Mouse (Mus musculus) left cerebral cortex, postnatal 10 days (tissue): ENCODE data around the gene Flywch2. TPM values are rescaled to one million over a fixed set of nuclear protein-coding genes. Genes with fewer than 3 reads are reported as not detected.
A peak's percentile ranks its signal among the peaks of the same experiment; 100 is the strongest.

Experiments used
- DNase-seq, 2 experiments: peaks; one replicate each; pipeline ENCODE4 v3.0.0; 2021 to 2022; ENCODE audit warnings: low spot score in 2 of 2, mixed read lengths in 1 of 2; ENCODE audit errors: extremely low spot score in 1 of 2
- intact Hi-C: fragments of 180-260 bp; cut with DNase I; formaldehyde crosslinking; loops from one replicate; pipeline ENCODE4 v1.15.1; 2025
- microRNA-seq: library from miRNA; unstranded; fragments of <30 nt; microRNA quantifications from one replicate; pipeline ENCODE4 v1.2.0, GENCODE M21; 2022
- total RNA-seq, 2 experiments: library from RNA; stranded (reverse); gene quantifications; 2 replicates each; pipeline ENCODE4 v1.2.3; 2021

Gene Flywch2
- total RNA-seq, 2 experiments from 2014 or later = 26.9 to 32.1 TPM

GRCm38 (mm10) chr17:23739202-23740135 lies 46.4 kb downstream of the Flywch2 start:
- DNase-seq = peak in 1 of 2 experiments; percentile 59
- intact Hi-C loops = no loop called here

- intact Hi-C loops = no loop called here
- no peak for DNase-seq
These were observed 47.1 kb downstream of the Flywch2 start for GRCm38 (mm10) chr17:23738836-23739201.

GRCm38 (mm10) chr17:23737493-23738445 lies 48.1 kb downstream of the Flywch2 start:
- intact Hi-C loops = no loop called here
- no peak for DNase-seq

GRCm38 (mm10) chr17:23734341-23734740 lies 51.5 kb downstream of the Flywch2 start:
- DNase-seq = no peak
- intact Hi-C loops = no loop called here

- intact Hi-C loops = no loop called here
These were observed 55.4 kb downstream of the Flywch2 start for GRCm38 (mm10) chr17:23730441-23730840.

More at GRCm38 (mm10) chr17:23730441-23730840, 55.4 kb downstream of the Flywch2 start:
- no peak for DNase-seq

Small RNAs within 50 kb of the gene (microRNA-seq; reads per million reads assigned to microRNA genes)
- 2.3 reads per million for gene Mir5125

Other genes with a start within 250 kb of the Flywch2 start
- 1 to 10 TPM; 6.6 to 6.7 TPM for gene Zfp213, start 221.8 kb downstream of the Flywch2 start, total RNA-seq
- 10 to 100 TPM; 29.3 to 33.8 TPM for gene Zfp13, start 186.6 kb downstream of the Flywch2 start, total RNA-seq
- gene Zscan10, start 185.2 kb downstream of the Flywch2 start, total RNA-seq = not detected
- 1 to 10 TPM; 1.1 to 1.5 TPM for gene Mmp25, start 140.8 kb downstream of the Flywch2 start, total RNA-seq
- not detected for gene Bicdl2, start 125.6 kb downstream of the Flywch2 start, total RNA-seq
- gene Hcfc1r1, start 112.5 kb downstream of the Flywch2 start, total RNA-seq = 100 to 1,000 TPM; 149 to 154 TPM
- gene Thoc6, start 112.2 kb downstream of the Flywch2 start, total RNA-seq = 1 to 10 TPM; 8.7 to 9.9 TPM
- gene Tnfrsf12a, start 108.6 kb downstream of the Flywch2 start, total RNA-seq = 1 to 10 TPM; 3.3 to 4.1 TPM
- gene Cldn6, start 106.8 kb downstream of the Flywch2 start, total RNA-seq = not detected
- not detected for gene Cldn9, start 102.1 kb downstream of the Flywch2 start, total RNA-seq
- gene 1520401A03Rik, start 63.3 kb downstream of the Flywch2 start, total RNA-seq = under 1 TPM; 0.11 to 0.61 TPM
- 1 to 10 TPM; 6.5 to 7.2 TPM for gene Pkmyt1, start 59.7 kb downstream of the Flywch2 start, total RNA-seq
- 10 to 100 TPM; 55.8 to 57.7 TPM for gene Paqr4, start 45.2 kb downstream of the Flywch2 start, total RNA-seq
- under 1 TPM in 1 of 2 experiments, not detected in 1; 0.36 TPM for gene Kremen2, start 40.2 kb downstream of the Flywch2 start, total RNA-seq
- 100 to 1,000 TPM; 125 to 133 TPM for gene Flywch1, start 14.5 kb downstream of the Flywch2 start, total RNA-seq
- 100 to 1,000 TPM; 555 to 572 TPM for gene Srrm2, start 4.5 kb upstream of the Flywch2 start, total RNA-seq
- gene Elob, start 43.1 kb upstream of the Flywch2 start, total RNA-seq = 100 to 1,000 TPM; 389 to 390 TPM
- gene Prss33, start 50.0 kb upstream of the Flywch2 start, total RNA-seq = not detected
- gene Prss32, start 57.8 kb upstream of the Flywch2 start, total RNA-seq = not detected
- gene Prss41, start 58.1 kb upstream of the Flywch2 start, total RNA-seq = 1 to 10 TPM; 1.9 to 2.8 TPM
- gene Prss21, start 82.0 kb upstream of the Flywch2 start, total RNA-seq = not detected
- not detected for gene Dcpp1, start 94.8 kb upstream of the Flywch2 start, total RNA-seq
- not detected for gene Dcpp2, start 94.8 kb upstream of the Flywch2 start, total RNA-seq
- gene Dcpp3, start 131.4 kb upstream of the Flywch2 start, total RNA-seq = not detected
- not detected for gene Sbp, start 155.6 kb upstream of the Flywch2 start, total RNA-seq
- not detected for gene Sbpl, start 169.2 kb upstream of the Flywch2 start, total RNA-seq
- under 1 TPM in 1 of 2 experiments, not detected in 1; 0.30 TPM for gene Prss30, start 194.5 kb upstream of the Flywch2 start, total RNA-seq
- under 1 TPM; 0.53 to 0.69 TPM for gene Prss22, start 212.0 kb upstream of the Flywch2 start, total RNA-seq